Mouse (Mus musculus) stomach, postnatal 0 days (tissue): ENCODE data around the gene Spryd4. TPM values are rescaled to one million over a fixed set of nuclear protein-coding genes. Genes with fewer than 3 reads are reported as not detected.
A peak's percentile ranks its signal among the peaks of the same experiment; 100 is the strongest.
"Not testable (repeated sequence)": the region's sequence is repeated elsewhere in the genome, so short reads cannot be mapped to it uniquely, and the experiment has no call there.

Source experiments
- ATAC-seq: fragments of 200-750 bp; cut with Nextera tagmentation; 2 replicates; pipeline ENCODE4 v1.8.0; 2017; ENCODE audit not compliant: low FRiP score, low TSS enrichment
- DNase-seq: peaks from one replicate; pipeline ENCODE4 v3.0.0-alpha.2; 2016; ENCODE audit warnings: low spot score
- H3K27ac ChIP-seq: fragments of 300-500 bp; sonication (generic); replicated peaks from 2 replicates; pipeline ENCODE4 v1.5.1; 2014; ENCODE audit warnings: mild to moderate bottlenecking, control low read depth
- H3K27me3 ChIP-seq: fragments of 300-500 bp; sonication (generic); 2 replicates; pipeline ENCODE4 v1.6.1; 2014; ENCODE audit warnings: low read length; ENCODE audit not compliant: control insufficient read depth, insufficient read depth
- H3K36me3 ChIP-seq: fragments of 300-500 bp; sonication (generic); 2 replicates; pipeline ENCODE4 v1.6.1; 2014; ENCODE audit warnings: low read length, mixed read lengths; ENCODE audit not compliant: control insufficient read depth, insufficient read depth
- H3K4me1 ChIP-seq: fragments of 300-500 bp; sonication (generic); replicated peaks from 2 replicates; pipeline ENCODE4 v1.6.1; 2014; ENCODE audit warnings: antibody characterized with exemption; ENCODE audit not compliant: control insufficient read depth, insufficient read depth
- H3K4me2 ChIP-seq: fragments of 300-500 bp; sonication (generic); replicated peaks from 2 replicates; pipeline ENCODE4 v1.6.1; 2014; ENCODE audit warnings: low read depth, mild to moderate bottlenecking, control low read depth, moderate library complexity
- H3K4me3 ChIP-seq: fragments of 300-500 bp; sonication (generic); 2 replicates; pipeline ENCODE4 v1.5.1; 2014; ENCODE audit warnings: low read depth, low read length, control low read depth
- H3K9ac ChIP-seq: fragments of 300-500 bp; sonication (generic); 2 replicates; pipeline ENCODE4 v1.6.1; 2014; ENCODE audit warnings: mild to moderate bottlenecking, low read length, control low read depth, mixed read lengths
- H3K9me3 ChIP-seq: fragments of 300-500 bp; sonication (generic); 2 replicates; pipeline ENCODE4 v1.6.1; 2016; ENCODE audit warnings: low read length; ENCODE audit not compliant: control insufficient read depth
- CTCF ChIP-seq: IDR thresholded peaks from 2 replicates; pipeline ENCODE4 v1.5.1; 2016; ENCODE audit warnings: antibody characterized with exemption, low read depth, mild to moderate bottlenecking, moderate library complexity
- EP300 ChIP-seq: optimal IDR thresholded peaks from 2 replicates; pipeline ENCODE3; 2016; ENCODE audit warnings: antibody characterized with exemption
- WGBS: fragments of 180-500 bp; shearing (Covaris S2); extraction: QIAGEN DNeasy Blood & Tissue Kit; methylation state at CpG from one replicate; pipeline ENCODE4 v1.1.7; 2014; 5-methylcytosine and 5-hydroxymethylcytosine counted together
- polyA plus RNA-seq: library from polyadenylated mRNA; unstranded; fragments of >200 nt; fragmentation: Nextera tagmentation; extraction: Ambion mirVana; gene quantifications from 2 replicates; pipeline ENCODE4 v1.2.1, GENCODE M21; 2015

The Spryd4 gene
- polyA plus RNA-seq, 1 experiment from 2014 or later: 25.6 TPM

GRCm38 (mm10) chr10:128194551-128195461 is 16.8 kb downstream of the Spryd4 start:
- no peaks in the 10 kb centered on the region for H3K36me3 ChIP-seq
- 0 out of 2 replicates have a peak, but pooled peaks cover 4% of the 10 kb centered on the region for H3K4me1 ChIP-seq
- H3K27me3 ChIP-seq: no peaks in the 10 kb centered on the region
- H3K27ac ChIP-seq: no peak overlapping the region
- ATAC-seq (peak; percentile 86), DNase-seq (no peak)
- H3K4me3 ChIP-seq: peak overlapping the region; percentile 63
- TF ChIP-seq CTCF (no peak), EP300 (no peak)
- H3K4me2 ChIP-seq: peak overlapping the region; percentile 99
- WGBS: 2% methylated on average over 61 of the region's 79 CpGs
- H3K9me3 ChIP-seq: no peaks in the 10 kb centered on the region
- H3K9ac ChIP-seq: peak overlapping the region; percentile 62

GRCm38 (mm10) chr10:128194024-128194550 is 17.5 kb downstream of the Spryd4 start, which contains the start of gene Gls2:
Gls2 (plus strand) TSS chr10:128194457.
- DNase-seq: peak; percentile 97
- H3K27ac ChIP-seq: 0 out of 2 replicates have a peak within 1 kb of the TSS, but pooled peaks have one; percentile 40
- peak; percentile 97 for ATAC-seq
- peak within 1 kb of the TSS; percentile 99 for H3K4me2 ChIP-seq
- H3K4me3 ChIP-seq: peak within 1 kb of the TSS; percentile 63
- WGBS: under 1% methylated on average over 45 of the region's 46 CpGs
- 0 out of 2 replicates have a peak, but pooled peaks cover 4% of the 10 kb centered on the region for H3K4me1 ChIP-seq
- TF ChIP-seq EP300 (no peak), CTCF (no peak)
- H3K9ac ChIP-seq: peak within 1 kb of the TSS; percentile 62
- H3K27me3 ChIP-seq: no peaks in the 10 kb centered on the region
- H3K36me3 ChIP-seq: no peaks in the 10 kb centered on the region
- no peaks in the 10 kb centered on the region for H3K9me3 ChIP-seq

GRCm38 (mm10) chr10:128193113-128193512 is 18.5 kb downstream of the Spryd4 start:
- ATAC-seq (no peak), DNase-seq (no peak)
- no peak overlapping the region for H3K27ac ChIP-seq
- H3K9ac ChIP-seq: no peak overlapping the region
- no peaks in the 10 kb centered on the region for H3K9me3 ChIP-seq
- no peak for TF ChIP-seq EP300
- no peak for TF ChIP-seq CTCF
- no peaks in the 10 kb centered on the region for H3K27me3 ChIP-seq
- 0 out of 2 replicates have a peak, but pooled peaks cover 4% of the 10 kb centered on the region for H3K4me1 ChIP-seq
- no peak overlapping the region for H3K4me2 ChIP-seq
- no peaks in the 10 kb centered on the region for H3K36me3 ChIP-seq
- no peak overlapping the region for H3K4me3 ChIP-seq
- WGBS: 93% methylated on average over 6 of the region's 6 CpGs

- 89% methylated on average over 3 of the region's 3 CpGs for WGBS
- H3K9me3 ChIP-seq, DNase-seq, H3K4me2 ChIP-seq, H3K4me3 ChIP-seq, ATAC-seq, H3K9ac ChIP-seq, H3K4me1 ChIP-seq, H3K27ac ChIP-seq, H3K27me3 ChIP-seq, H3K36me3 ChIP-seq: not testable (repeated sequence)
- 0 out of 2 replicates have a peak, but pooled peaks have one; percentile 2 for TF ChIP-seq CTCF
Observed at GRCm38 (mm10) chr10:128192030-128192766, 19.4 kb downstream of the Spryd4 start.

- no peak for DNase-seq
- H3K36me3 ChIP-seq: no peaks in the 10 kb centered on the region
- H3K9ac ChIP-seq: no peak overlapping the region
- no peaks in the 10 kb centered on the region for H3K9me3 ChIP-seq
- ATAC-seq: no peak
- TF ChIP-seq EP300 (no peak), CTCF (no peak)
- no peak overlapping the region for H3K4me3 ChIP-seq
- no peaks in the 10 kb centered on the region for H3K27me3 ChIP-seq
- no peak overlapping the region for H3K27ac ChIP-seq
- H3K4me1 ChIP-seq: 0 out of 2 replicates have a peak, but pooled peaks cover 4% of the 10 kb centered on the region
- H3K4me2 ChIP-seq: no peak overlapping the region
- WGBS: 45% methylated on average over 2 of the region's 2 CpGs
Observed at GRCm38 (mm10) chr10:128191472-128191871, 20.1 kb downstream of the Spryd4 start.
